Mouse (Mus musculus): ENCODE measurements around the gene Cxcl15.
"Not testable (repeated sequence)": the region's sequence is repeated elsewhere in the genome, so short reads cannot be mapped to it uniquely, and the experiment has no call there.

The Cxcl15 gene

DNA sequence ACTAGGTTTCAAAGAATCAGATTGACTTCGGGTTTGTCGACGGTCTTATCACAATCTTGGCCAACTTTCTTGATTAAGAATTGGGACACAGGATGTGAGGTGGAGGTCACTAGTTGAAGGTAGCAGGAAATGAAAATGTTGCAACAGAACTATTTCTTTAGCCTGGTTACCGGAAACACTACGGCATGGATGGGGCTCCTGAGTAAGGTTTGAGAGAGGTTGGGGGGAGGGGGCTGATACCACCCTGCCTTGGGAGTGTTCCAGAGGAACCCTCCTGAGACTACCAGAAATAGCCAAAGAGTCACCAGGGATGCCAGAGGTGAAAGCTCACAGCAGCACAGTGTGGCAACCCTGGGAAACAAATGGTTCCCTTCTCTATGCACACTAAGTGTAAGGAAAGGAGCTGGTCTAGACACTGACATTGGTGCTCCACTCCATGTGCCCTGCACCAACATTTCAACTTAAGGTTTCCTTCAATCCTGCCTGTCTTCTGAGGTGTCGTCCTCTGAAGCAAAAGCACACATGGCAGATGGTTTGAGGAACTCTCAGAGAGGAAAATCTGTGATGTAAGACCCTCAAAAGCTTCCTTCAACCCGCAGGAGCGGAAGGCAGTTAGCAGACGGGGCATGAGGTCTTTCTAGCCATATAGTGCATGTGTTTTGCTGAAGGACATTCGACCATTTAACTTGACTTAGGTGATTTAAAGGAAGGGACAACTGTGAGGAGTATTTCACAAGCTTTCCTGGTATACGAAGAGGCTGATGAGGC, 4.8 kb upstream of the Cxcl15 start:
- no peak for DNase-seq (ENCODE audit: low read depth, low spot score)

DNA sequence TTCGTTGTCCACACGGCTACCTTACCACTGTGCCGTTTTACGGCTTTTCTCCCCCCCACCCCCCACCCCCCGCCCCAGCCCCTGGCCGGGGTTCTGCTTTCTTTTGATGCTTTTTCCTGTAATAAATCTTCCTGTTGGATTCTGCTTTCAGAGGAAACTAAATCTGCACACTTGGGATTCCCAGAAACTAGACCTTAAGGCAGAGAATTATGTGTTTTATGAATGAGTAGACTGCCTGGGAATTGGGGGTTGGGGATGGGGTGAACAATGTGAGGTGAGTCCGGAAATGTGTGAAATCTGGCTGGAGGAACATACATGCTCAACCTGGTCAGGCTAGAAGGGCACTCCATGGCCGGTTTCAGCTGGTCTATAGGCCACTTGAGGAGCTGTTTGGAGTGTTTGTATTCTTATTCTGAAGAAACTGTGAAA, 4.2 kb upstream of the Cxcl15 start:
- no peak for DNase-seq (ENCODE audit: low read depth, low spot score)

DNA sequence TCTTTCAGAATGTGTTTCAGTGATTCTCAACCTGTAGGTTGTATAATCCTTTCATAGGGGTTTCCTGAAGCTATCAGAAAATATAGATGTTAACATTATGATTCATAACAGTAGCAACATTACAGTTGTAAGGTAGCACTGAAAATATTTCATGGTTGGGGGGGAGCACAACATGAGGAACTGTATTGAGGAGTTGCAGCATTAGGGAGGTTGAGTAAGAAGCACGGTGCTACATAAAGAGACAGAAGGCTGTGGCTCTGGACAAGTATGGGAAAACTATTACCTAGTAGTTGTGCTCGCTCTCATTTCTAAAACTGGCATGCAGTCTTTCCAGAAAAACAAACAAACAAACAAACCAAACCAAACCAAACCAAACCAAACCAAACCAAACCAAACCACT, 1.1 kb downstream of the Cxcl15 start:
- DNase-seq (ENCODE audit: low read depth, low spot score) = not testable (repeated sequence)

DNA sequence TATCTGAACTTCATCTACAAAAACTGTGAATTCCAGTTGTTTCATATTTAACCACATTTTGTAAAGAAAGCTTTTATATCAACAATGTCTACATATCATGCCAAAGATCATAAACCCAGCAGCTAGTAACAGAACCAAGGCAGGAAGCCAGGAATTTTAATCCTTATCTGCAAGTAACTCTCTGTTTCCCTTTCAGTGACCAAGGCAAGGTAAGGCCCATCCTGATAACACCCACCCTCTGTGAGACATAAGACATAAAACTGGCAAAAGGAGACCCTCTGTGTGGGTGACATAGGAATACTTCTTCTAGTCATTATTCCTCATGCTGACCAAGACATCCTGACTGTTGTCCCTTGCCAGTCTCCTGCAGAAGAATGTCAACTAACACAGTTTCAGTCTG, 10.2 kb downstream of the Cxcl15 start:
- DNase-seq (ENCODE audit: low read depth, low spot score) = no peak

GRCm38 (mm10) chr5:90806050-90806449, 11.7 kb downstream of the Cxcl15 start:
- DNase-seq (ENCODE audit: low read depth, low spot score) = no peak

DNA sequence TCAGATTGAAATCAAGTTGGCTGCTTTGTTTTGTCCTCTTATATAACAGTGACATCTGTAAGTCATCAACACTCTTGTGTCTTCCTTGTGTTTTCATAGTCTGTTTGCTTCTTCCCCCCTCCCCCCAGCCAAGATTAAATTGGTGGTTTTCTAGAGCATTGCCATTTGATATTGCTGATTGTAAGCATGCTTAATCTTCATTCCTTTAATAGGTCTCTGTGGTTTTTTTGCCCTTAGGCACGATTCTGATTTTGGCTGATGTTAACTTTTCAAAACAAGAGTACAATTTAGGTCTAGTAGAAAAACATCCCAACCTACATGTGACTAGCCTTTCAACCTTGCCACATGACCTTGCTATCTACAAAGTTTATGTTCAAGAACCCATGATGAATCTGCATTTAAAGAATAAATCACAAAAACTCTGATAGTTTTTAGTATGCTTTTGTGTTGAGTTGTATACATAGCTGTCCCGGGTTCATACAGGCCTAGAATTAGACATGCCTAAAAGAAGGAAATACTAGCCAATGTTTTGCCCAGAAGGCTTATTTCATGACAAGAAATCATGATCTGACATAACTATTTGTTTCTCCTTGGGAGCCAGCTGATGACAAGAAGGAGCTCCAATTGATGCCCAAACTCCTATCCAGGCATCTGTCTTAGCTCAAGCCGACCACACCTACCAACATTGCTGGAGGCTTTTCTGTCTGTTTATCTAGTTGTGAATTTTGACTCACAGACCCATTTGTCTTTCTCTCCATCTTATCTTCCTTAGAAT, 13.0 kb downstream of the Cxcl15 start:
- no peak for DNase-seq (ENCODE audit: low read depth, low spot score)

DNA sequence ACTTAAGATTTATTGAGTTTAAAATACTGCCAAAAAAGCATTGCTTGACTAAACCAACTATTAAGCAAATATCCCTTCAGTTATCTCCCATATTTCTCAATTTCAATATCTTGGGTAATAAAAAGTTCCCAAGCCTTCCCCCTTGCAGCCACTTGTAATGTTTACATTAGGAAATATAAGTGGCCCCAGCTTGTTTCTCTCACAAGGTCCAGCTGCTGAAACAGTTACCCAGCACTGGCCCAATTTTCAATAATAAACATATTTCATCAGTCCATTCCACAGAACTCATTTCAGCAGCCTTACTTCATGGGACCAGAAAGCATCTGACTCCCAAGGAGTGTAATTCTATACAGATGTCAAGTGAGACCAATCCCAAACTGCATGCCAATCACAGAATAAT, 25.4 kb downstream of the Cxcl15 start:
- DNase-seq (ENCODE audit: low read depth, low spot score) = no peak

- no peak for DNase-seq (ENCODE audit: low read depth, low spot score)
These were observed 37.9 kb downstream of the Cxcl15 start for GRCm38 (mm10) chr5:90832145-90832767.

DNA sequence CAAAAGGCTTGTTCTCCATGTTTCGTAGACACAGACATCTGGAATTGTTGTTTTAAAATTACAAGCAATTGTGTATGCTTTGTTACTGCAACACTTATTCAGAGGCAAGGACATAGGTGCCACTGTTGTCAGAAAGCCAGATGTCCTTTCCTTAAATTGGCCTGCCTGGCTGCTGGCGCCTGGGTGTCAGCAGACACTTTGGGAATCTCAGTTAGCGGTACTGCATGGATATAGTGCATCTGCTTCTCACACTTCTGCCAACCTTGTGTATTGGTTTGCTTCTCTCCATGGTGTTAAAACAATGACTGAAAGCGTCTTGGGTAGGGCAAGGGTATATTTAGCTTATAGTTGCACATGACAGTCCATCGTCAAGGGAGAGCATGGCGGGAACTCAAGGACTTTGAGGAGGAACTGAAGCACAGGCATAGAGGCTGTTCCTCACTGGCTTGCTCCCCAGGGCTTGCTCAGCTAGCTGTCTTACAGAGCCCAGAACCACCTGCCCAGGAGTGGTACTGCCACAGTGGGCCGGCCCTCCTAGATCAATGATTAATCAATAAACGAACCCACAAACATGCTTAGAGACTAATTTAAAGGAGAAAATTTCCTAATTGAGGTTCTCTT, 38.5 kb downstream of the Cxcl15 start:
- no peak for DNase-seq (ENCODE audit: low read depth, low spot score)

DNA sequence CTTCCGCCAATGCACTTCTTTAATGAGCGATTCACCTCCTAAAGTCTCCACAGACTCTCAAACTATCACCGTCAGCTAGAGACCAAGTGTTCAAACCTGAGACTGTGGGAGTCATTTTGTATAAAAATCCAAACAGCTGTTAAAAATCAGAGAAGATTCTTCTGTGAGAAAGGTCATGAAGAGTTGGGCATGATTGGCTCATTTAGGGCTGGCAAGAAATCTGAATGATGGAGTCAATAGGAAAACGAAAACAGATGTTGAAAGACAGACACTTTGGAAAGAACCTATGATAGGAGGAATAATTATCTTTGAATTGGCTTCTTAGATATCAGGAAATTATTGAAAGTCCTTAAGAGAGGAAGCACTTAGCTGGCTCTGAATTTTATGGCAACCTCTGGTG, 40.1 kb downstream of the Cxcl15 start:
- no peak for DNase-seq (ENCODE audit: low read depth, low spot score)

DNA sequence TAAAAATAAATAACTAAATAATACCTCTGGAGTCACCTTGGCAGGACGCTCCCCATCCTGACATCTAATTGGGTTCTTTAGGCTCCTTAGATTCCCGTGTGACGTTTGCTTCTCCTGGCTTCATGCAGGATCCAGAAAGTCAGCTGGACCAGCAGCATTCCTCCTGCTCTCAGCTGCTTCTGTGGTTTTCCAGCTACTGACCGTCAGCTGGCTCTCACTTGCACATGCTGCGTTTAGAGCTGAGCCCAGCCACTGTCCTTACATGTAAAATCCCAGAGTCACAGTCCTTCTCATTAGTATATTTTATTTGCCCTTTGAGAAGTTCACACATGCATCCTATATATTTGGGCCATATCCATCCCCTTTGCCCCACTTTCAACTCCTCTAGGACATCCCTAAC, 44.2 kb downstream of the Cxcl15 start:
- no peak for DNase-seq (ENCODE audit: low read depth, low spot score)

GRCm38 (mm10) chr5:90840902-90841869, 46.9 kb downstream of the Cxcl15 start:
- no peak for DNase-seq (ENCODE audit: low read depth, low spot score)

DNA sequence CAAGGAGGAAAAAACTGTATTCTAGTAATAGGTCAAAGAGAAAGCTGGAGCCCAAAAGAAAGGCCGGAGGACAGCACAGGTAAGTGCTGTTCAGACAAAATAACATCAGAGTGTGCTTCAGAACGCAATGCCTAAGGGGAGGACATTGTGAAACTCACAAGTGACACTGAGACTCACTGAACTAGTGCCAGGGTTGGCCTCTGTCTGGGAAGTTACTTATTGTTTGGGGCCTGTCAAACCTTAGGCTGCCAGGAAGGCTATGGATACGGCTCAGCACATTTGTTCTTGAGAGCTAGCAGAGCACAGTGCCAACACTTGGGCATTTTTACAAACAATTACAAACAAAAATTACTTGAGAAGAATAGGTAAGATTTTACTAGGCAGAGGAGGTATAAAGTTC, 49.6 kb downstream of the Cxcl15 start:
- DNase-seq (ENCODE audit: low read depth, low spot score) = no peak

GRCm38 (mm10) chr5:90850096-90850495, 55.8 kb downstream of the Cxcl15 start:
- not testable (repeated sequence) for DNase-seq (ENCODE audit: low read depth, low spot score)

GRCm38 (mm10) chr5:90851391-90851790, 57.1 kb downstream of the Cxcl15 start:
- not testable (repeated sequence) for DNase-seq (ENCODE audit: low read depth, low spot score)
